Mouse (Mus musculus): ENCODE measurements around the gene Fgf22. TPM values are rescaled to one million over a fixed set of nuclear protein-coding genes. Genes with fewer than 3 reads are reported as not detected.

The Fgf22 gene
- polyA plus RNA-seq, 1 experiment: 1.0 TPM

DNA sequence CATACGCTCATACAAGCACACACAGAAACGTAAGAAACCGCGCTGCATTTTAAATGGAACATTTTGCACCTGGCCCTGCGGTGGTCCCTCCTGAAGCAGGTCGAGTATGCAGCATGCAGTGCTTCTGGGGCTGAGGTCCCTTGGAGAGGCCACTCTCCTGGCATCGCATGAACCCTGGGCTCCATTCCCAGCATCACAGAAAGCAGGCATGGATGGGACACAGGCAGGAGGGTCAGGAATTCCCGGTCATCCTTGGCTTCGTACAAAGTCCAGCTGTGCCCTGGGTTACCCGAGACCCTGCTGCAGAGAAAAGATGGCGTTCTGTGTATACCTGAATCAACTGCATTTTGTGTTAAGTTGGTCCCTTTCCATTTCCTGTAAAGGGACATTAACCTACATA, 45.6 kb downstream of the Fgf22 start:
- no peak for TF ChIP-seq EP300 (IDR thresholded peaks at IDR 0.05; ENCODE audit: insufficient read depth, low read depth, low read length)
- no peak for TF ChIP-seq CTCF (IDR thresholded peaks at IDR 0.05; ENCODE audit: low read depth, low read length)
- TF ChIP-seq POLR2A (IDR thresholded peaks at IDR 0.05; ENCODE audit: insufficient read depth, low read length): no peak
- H3K27ac ChIP-seq (ENCODE audit: insufficient read depth, low read length): no peak overlapping the region
- no peaks in the 10 kb centered on the region for H3K36me3 ChIP-seq (ENCODE audit: control insufficient read depth, insufficient read depth, low read length, poor library complexity, severe bottlenecking)

DNA sequence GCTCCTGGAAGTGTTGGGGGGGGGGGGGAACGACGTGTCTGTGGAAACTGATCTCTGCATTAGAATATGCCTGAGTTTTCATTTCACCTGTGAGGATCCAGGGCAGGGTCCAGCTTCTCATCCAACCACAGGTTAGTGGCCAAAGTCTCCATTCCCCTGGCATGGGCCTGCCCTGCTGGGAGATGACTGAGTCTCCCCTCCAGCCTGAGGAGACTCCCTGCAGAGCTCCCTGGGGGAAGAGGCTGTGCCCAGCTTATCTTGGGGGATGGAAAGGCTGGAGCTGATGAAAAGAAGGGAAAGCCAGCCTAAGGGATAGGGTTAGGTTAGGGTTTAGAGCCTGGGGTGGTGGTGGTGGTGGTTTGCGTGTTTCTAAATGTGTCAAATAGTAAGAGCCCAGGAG, 47.0 kb downstream of the Fgf22 start:
- H3K4me1 ChIP-seq (ENCODE audit: control insufficient read depth, insufficient read depth, low read length): peaks cover 7% of the 10 kb centered on the region
- H3K9me3 ChIP-seq (replicated peaks; ENCODE audit: control insufficient read depth, insufficient read depth, low read length, poor library complexity, severe bottlenecking): no peaks in the 10 kb centered on the region
- H3K4me3 ChIP-seq (ENCODE audit: low read depth, low read length): no peak overlapping the region
- H3K27me3 ChIP-seq (ENCODE audit: control insufficient read depth, insufficient read depth, low read length, poor library complexity, severe bottlenecking): no peaks in the 10 kb centered on the region
- no peaks in the 10 kb centered on the region for H3K36me3 ChIP-seq (ENCODE audit: control insufficient read depth, insufficient read depth, low read length, poor library complexity, severe bottlenecking)
- H3K27ac ChIP-seq (ENCODE audit: insufficient read depth, low read length): no peak overlapping the region
- TF ChIP-seq EP300 (IDR thresholded peaks at IDR 0.05; ENCODE audit: insufficient read depth, low read depth, low read length) (no peak), CTCF (IDR thresholded peaks at IDR 0.05; ENCODE audit: low read depth, low read length) (no peak), POLR2A (IDR thresholded peaks at IDR 0.05; ENCODE audit: insufficient read depth, low read length) (no peak)
- no peak overlapping the region for H3K9ac ChIP-seq (ENCODE audit: low read depth, poor library complexity, severe bottlenecking)

More for the DNA sequence above, 45.6 kb downstream of the Fgf22 start:
- H3K4me3 ChIP-seq (ENCODE audit: low read depth, low read length): no peak overlapping the region
- peaks cover 7% of the 10 kb centered on the region for H3K4me1 ChIP-seq (ENCODE audit: control insufficient read depth, insufficient read depth, low read length)
- no peak overlapping the region for H3K9ac ChIP-seq (ENCODE audit: low read depth, poor library complexity, severe bottlenecking)
- H3K9me3 ChIP-seq (replicated peaks; ENCODE audit: control insufficient read depth, insufficient read depth, low read length, poor library complexity, severe bottlenecking): no peaks in the 10 kb centered on the region
- H3K27me3 ChIP-seq (ENCODE audit: control insufficient read depth, insufficient read depth, low read length, poor library complexity, severe bottlenecking): no peaks in the 10 kb centered on the region

DNA sequence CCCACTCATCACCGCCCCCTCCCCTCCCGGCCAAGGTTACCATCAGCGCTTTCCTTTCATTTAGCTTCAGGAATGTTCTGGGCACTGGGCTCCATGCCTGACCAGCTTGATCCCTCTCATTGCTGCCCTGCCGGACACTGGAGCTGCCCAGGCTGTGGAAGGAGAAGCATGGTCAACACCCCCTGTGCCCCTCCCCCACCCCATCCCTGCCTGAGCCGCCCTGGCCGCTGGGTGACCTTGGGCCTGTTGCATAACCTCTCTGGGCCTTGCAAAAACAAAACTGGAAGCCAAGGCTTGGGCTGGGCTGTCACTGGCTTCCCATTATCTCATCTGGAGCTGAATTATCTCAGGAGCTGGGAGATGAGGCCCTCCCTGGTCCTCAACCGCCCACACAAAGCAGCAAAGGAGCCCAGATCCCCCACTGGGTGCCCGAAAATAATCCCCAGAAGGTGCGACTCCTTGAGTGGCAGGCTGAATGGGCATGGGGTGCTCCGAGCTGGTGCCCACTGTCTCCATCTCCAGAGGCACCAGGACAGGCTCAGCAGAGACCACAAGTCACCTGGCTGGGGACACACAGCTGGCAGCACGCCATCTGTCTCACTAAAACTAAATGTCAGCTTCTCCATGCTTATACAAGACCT, 47.6 kb downstream of the Fgf22 start:
- H3K27me3 ChIP-seq (ENCODE audit: control insufficient read depth, insufficient read depth, low read length, poor library complexity, severe bottlenecking): no peaks in the 10 kb centered on the region
- H3K4me3 ChIP-seq (ENCODE audit: low read depth, low read length): peak overlapping the region; percentile 17; the same call in 1 of the 2 replicates
- TF ChIP-seq EP300 (IDR thresholded peaks at IDR 0.05; ENCODE audit: insufficient read depth, low read depth, low read length) (peak; percentile 85), POLR2A (IDR thresholded peaks at IDR 0.05; ENCODE audit: insufficient read depth, low read length) (no peak), CTCF (IDR thresholded peaks at IDR 0.05; ENCODE audit: low read depth, low read length) (no peak)
- H3K4me1 ChIP-seq (ENCODE audit: control insufficient read depth, insufficient read depth, low read length): peaks cover 7% of the 10 kb centered on the region
- peak overlapping the region; percentile 5; the same call in 1 of the 2 replicates for H3K27ac ChIP-seq (ENCODE audit: insufficient read depth, low read length)
- no peaks in the 10 kb centered on the region for H3K9me3 ChIP-seq (replicated peaks; ENCODE audit: control insufficient read depth, insufficient read depth, low read length, poor library complexity, severe bottlenecking)
- no peak overlapping the region for H3K9ac ChIP-seq (ENCODE audit: low read depth, poor library complexity, severe bottlenecking)
- no peaks in the 10 kb centered on the region for H3K36me3 ChIP-seq (ENCODE audit: control insufficient read depth, insufficient read depth, low read length, poor library complexity, severe bottlenecking)

DNA sequence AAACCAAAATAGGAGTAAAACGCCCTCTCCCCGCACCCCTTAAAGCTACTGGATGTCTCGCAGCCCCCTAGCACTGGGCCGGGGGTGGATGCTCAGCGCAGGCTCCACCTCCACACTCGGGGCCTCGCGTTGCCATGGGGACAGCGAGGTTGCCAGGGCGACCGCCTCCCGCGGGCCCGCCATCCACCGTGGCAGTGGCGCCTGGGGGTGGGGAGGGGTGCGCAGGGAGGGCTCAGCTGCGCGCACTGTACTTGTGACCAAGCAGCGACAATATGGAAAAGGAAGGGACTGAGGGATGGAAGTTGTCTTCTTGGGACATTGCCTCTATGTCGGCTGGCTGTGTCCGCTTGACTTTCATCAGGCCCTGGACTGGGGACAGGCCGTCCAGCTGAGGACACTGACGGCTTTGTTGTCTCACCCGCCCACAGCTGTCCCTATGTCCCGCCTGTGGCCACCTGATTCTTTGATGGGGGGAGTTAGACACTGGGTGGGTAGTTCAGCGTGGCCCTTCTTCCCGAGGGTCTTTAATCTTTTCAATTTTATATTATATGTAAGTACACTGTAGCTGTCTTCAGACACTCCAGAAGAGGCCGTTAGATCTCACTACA, 48.9 kb downstream of the Fgf22 start:
- H3K27ac ChIP-seq (ENCODE audit: insufficient read depth, low read length): no peak overlapping the region
- no peak for TF ChIP-seq EP300 (IDR thresholded peaks at IDR 0.05; ENCODE audit: insufficient read depth, low read depth, low read length)
- no peak for TF ChIP-seq CTCF (IDR thresholded peaks at IDR 0.05; ENCODE audit: low read depth, low read length)
- no peak for TF ChIP-seq POLR2A (IDR thresholded peaks at IDR 0.05; ENCODE audit: insufficient read depth, low read length)
- H3K36me3 ChIP-seq (ENCODE audit: control insufficient read depth, insufficient read depth, low read length, poor library complexity, severe bottlenecking): no peaks in the 10 kb centered on the region
- no peaks in the 10 kb centered on the region for H3K27me3 ChIP-seq (ENCODE audit: control insufficient read depth, insufficient read depth, low read length, poor library complexity, severe bottlenecking)
- no peak overlapping the region for H3K9ac ChIP-seq (ENCODE audit: low read depth, poor library complexity, severe bottlenecking)
- H3K4me3 ChIP-seq (ENCODE audit: low read depth, low read length): no peak overlapping the region
- peaks cover 4% of the 10 kb centered on the region for H3K4me1 ChIP-seq (ENCODE audit: control insufficient read depth, insufficient read depth, low read length)
- H3K9me3 ChIP-seq (replicated peaks; ENCODE audit: control insufficient read depth, insufficient read depth, low read length, poor library complexity, severe bottlenecking): no peaks in the 10 kb centered on the region

DNA sequence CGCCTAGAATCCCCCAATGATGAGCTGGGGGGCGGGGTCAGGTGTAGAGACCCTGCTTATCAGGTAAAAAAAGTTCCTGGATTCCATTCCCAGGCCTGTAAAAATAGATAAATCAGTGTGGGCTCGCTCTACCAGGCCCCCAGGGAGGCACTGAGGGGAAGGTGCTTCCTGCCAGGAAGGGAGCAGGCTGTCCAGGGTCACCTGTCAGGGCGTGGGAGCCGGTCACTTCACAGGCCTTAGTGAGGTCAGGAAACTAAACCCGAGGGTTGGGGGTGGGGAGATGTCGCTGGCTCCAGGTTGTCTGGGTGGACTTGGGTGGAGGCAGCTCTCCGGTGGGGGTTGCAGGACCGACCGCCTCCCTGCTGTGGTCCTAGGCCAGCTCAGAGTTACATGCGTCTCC, 50.8 kb downstream of the Fgf22 start:
- H3K9ac ChIP-seq (ENCODE audit: low read depth, poor library complexity, severe bottlenecking): no peak overlapping the region
- TF ChIP-seq EP300 (IDR thresholded peaks at IDR 0.05; ENCODE audit: insufficient read depth, low read depth, low read length): no peak
- no peak for TF ChIP-seq POLR2A (IDR thresholded peaks at IDR 0.05; ENCODE audit: insufficient read depth, low read length)
- TF ChIP-seq CTCF (IDR thresholded peaks at IDR 0.05; ENCODE audit: low read depth, low read length): no peak
- no peak overlapping the region for H3K4me3 ChIP-seq (ENCODE audit: low read depth, low read length)
- H3K27me3 ChIP-seq (ENCODE audit: control insufficient read depth, insufficient read depth, low read length, poor library complexity, severe bottlenecking): no peaks in the 10 kb centered on the region
- peaks cover 4% of the 10 kb centered on the region for H3K4me1 ChIP-seq (ENCODE audit: control insufficient read depth, insufficient read depth, low read length)
- no peaks in the 10 kb centered on the region for H3K36me3 ChIP-seq (ENCODE audit: control insufficient read depth, insufficient read depth, low read length, poor library complexity, severe bottlenecking)
- no peaks in the 10 kb centered on the region for H3K9me3 ChIP-seq (replicated peaks; ENCODE audit: control insufficient read depth, insufficient read depth, low read length, poor library complexity, severe bottlenecking)
- H3K27ac ChIP-seq (ENCODE audit: insufficient read depth, low read length): no peak overlapping the region

DNA sequence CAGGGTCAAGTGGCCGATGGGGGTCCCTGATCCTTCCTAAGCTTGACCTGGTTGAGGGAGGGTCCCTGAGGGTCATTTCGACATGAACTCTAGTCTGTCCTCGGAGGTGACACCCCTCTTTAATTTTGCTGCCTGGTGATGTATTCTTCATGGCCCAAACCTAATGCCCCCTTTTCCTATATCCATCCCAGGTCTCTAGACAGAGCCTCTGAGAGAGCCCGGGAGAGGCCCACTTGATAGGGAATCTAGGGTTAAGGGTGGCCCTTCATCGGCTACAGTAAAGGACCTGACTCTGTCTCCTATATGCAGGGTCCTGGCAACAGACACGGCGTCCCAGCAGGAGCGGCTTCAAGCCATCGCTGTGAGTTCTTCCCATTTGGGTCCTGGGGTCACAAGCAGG, 51.5 kb downstream of the Fgf22 start:
- Histone ChIP-seq H3K27me3 (ENCODE audit: control insufficient read depth, insufficient read depth, low read length, poor library complexity, severe bottlenecking) (no peaks in the 10 kb centered on the region), H3K4me3 (ENCODE audit: low read depth, low read length) (no peak overlapping the region), H3K27ac (ENCODE audit: insufficient read depth, low read length) (no peak overlapping the region), H3K9me3 (replicated peaks; ENCODE audit: control insufficient read depth, insufficient read depth, low read length, poor library complexity, severe bottlenecking) (no peaks in the 10 kb centered on the region), H3K9ac (ENCODE audit: low read depth, poor library complexity, severe bottlenecking) (no peak overlapping the region), H3K36me3 (ENCODE audit: control insufficient read depth, insufficient read depth, low read length, poor library complexity, severe bottlenecking) (no peaks in the 10 kb centered on the region), H3K4me1 (ENCODE audit: control insufficient read depth, insufficient read depth, low read length) (peaks cover 4% of the 10 kb centered on the region)
- TF ChIP-seq CTCF (IDR thresholded peaks at IDR 0.05; ENCODE audit: low read depth, low read length) (no peak), EP300 (IDR thresholded peaks at IDR 0.05; ENCODE audit: insufficient read depth, low read depth, low read length) (no peak), POLR2A (IDR thresholded peaks at IDR 0.05; ENCODE audit: insufficient read depth, low read length) (no peak)

Data from ES-Bruce4 (cell line).